In the genomic region with DNA sequence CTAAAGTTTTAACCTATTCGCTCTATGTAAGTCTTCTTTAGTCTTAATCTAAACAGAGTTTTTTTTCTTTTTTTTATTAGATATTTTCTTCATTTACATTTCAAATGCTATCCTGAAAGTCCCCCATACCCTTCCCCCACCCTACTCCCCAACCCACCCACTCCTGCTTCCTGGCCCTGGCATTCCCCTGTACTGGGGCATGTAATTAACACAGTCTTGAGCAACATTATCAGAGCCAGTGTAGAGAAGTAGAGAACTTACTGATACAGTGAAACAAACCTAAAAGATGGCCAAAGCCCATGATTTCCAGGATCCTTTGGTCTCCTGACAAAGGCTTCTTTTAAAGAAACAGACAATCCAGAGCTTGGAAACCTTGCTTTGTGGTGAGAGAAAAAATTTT, we compare ENCODE assay signal across 4 mouse cellular contexts.
DNase-seq lines count a peak whose midpoint lies in the region; ATAC-seq and TF ChIP-seq lines count a peak whose summit lies in the region.
"Not testable (repeated sequence)": the region's sequence is repeated elsewhere in the genome, so short reads cannot be mapped to it uniquely, and the experiment has no call there.

No protein-coding gene starts in this region.

- not testable (repeated sequence) for H3K27me3 ChIP-seq in forebrain, embryonic 14.5 days (replicated peaks; ENCODE audit: control insufficient read depth, insufficient read depth, low read length); forebrain, embryonic 15.5 days; forebrain, embryonic 16.5 days (replicated peaks; ENCODE audit: control insufficient read depth, insufficient read depth, low read length)

- H3K27ac ChIP-seq in forebrain, embryonic 14.5 days (ENCODE audit: low read depth, low read length); forebrain, embryonic 15.5 days (replicated peaks); forebrain, embryonic 16.5 days (ENCODE audit: low read length): not testable (repeated sequence)
- H3K27ac ChIP-seq in layer of hippocampus, adult 2 months, result peak overlapping the region; percentile 61; the same call in 1 of the 2 replicates

- H3K4me2 ChIP-seq in forebrain, embryonic 14.5 days (ENCODE audit: low read length); forebrain, embryonic 15.5 days (replicated peaks); forebrain, embryonic 16.5 days (ENCODE audit: low read length): not testable (repeated sequence)

- not testable (repeated sequence) for TF ChIP-seq CTCF in layer of hippocampus, adult 2 months (conservative IDR thresholded peaks at IDR 0.05)

- not testable (repeated sequence) for DNase-seq in forebrain, embryonic 14.5 days (ENCODE audit: low spot score); layer of hippocampus, adult 2 months (ENCODE audit: low spot score in 2 of 2)

- not testable (repeated sequence) for H3K4me3 ChIP-seq in forebrain, embryonic 14.5 days (ENCODE audit: low read depth, low read length); forebrain, embryonic 15.5 days; forebrain, embryonic 16.5 days (replicated peaks; ENCODE audit: low read length); layer of hippocampus, adult 2 months

- not testable (repeated sequence) for H3K9me3 ChIP-seq in forebrain, embryonic 14.5 days (replicated peaks; ENCODE audit: control insufficient read depth, low read length); forebrain, embryonic 15.5 days; forebrain, embryonic 16.5 days (ENCODE audit: control insufficient read depth, low read length)

- not testable (repeated sequence) for H3K36me3 ChIP-seq in forebrain, embryonic 14.5 days (ENCODE audit: control insufficient read depth, insufficient read depth, low read length); forebrain, embryonic 15.5 days; forebrain, embryonic 16.5 days (ENCODE audit: control insufficient read depth, insufficient read depth)

- whole genome bisulfite sequencing in forebrain, embryonic 14.5 days, result 92% methylated on average over 1 of the region's 1 CpGs
- 96% methylated on average over 1 of the region's 1 CpGs for WGBS in forebrain, embryonic 15.5 days
- WGBS in forebrain, embryonic 16.5 days, result 100% methylated on average over 1 of the region's 1 CpGs

- ATAC-seq in forebrain, embryonic 14.5 days, result peak; percentile 37; the same call in 1 of the 2 replicates
- ATAC-seq in forebrain, embryonic 15.5 days (replicated peaks), result peak; percentile 76
- ATAC-seq in forebrain, embryonic 16.5 days, result peak; percentile 53

- not testable (repeated sequence) for H3K4me1 ChIP-seq in forebrain, embryonic 14.5 days (ENCODE audit: control insufficient read depth, insufficient read depth, low read length); forebrain, embryonic 15.5 days; forebrain, embryonic 16.5 days (replicated peaks; ENCODE audit: control insufficient read depth, insufficient read depth, low read length)

- not testable (repeated sequence) for H3K9ac ChIP-seq in forebrain, embryonic 14.5 days (ENCODE audit: low read length); forebrain, embryonic 15.5 days (replicated peaks); forebrain, embryonic 16.5 days (replicated peaks; ENCODE audit: low read depth, low read length)
